Mouse (Mus musculus) ES-Bruce4 (cell line): Measurements from ENCODE around the gene Mdga1.

Experiments used
- CTCF ChIP-seq: IDR thresholded peaks from one replicate; pipeline ENCODE4 v1.8.1; 2011; ENCODE audit warnings: low read depth, low read length
- EP300 ChIP-seq: IDR thresholded peaks from 2 replicates; pipeline ENCODE4 v1.6.1; 2011; ENCODE audit warnings: low read depth, low read length; ENCODE audit not compliant: insufficient read depth
- POLR2A ChIP-seq: IDR thresholded peaks from one replicate; pipeline ENCODE4 v1.8.1; 2011; ENCODE audit warnings: low read length; ENCODE audit not compliant: insufficient read depth

DNA sequence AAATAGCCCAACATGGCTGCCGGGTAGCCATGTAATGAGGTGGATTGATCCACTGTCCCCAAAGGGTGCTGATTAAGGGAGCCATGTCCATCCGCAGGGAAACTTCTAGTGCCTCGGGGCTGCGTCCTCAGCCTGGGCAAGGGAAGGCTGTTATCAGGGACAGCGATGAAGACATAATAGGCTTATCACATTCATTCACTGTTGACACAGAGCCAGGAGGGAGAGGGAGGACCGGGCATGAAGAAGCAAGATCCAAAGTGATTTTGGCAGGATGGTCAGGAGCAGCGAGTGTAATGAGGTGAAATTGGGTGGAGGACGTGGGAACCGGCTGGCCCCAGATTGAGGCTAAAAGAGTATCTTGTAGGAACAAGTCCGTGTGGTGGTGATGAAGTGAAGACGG is 25.5 kb downstream of the Mdga1 start:
- no peak for TF ChIP-seq POLR2A
- no peak for TF ChIP-seq CTCF
- no peak for TF ChIP-seq EP300
